Mouse (Mus musculus) right cerebral cortex, postnatal 14 days (tissue): ENCODE measurements around the gene Tpcn1.

Experiments used
- DNase-seq: peaks from one replicate; pipeline ENCODE4 v3.0.0; 2022

Gene Tpcn1

DNA sequence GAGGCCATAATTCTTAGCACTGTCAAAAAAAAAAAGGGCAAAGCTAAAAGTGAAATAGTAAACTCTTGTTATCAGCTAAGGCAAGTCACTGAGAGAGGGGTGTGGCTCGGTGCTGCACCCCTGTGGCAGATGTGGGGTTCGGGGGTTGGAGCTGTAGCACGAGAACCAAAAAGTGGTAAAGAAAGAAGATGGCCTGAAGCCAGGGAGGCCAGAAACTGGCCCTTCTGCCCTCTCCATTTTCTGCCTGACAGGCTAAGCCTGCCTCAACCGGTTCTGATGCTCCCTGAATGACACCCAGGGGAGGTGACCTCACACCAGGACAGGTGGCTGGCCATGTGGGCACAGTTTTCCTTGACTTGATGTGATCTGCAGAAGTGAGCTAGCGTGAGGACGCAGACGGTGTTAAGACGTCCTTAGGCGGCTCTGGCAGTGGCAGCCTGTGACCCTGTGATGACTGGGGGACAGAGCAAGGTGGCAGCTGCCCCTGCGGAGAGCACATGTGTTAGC lies 10.5 kb downstream of the Tpcn1 start:
- DNase-seq: no peak

DNA sequence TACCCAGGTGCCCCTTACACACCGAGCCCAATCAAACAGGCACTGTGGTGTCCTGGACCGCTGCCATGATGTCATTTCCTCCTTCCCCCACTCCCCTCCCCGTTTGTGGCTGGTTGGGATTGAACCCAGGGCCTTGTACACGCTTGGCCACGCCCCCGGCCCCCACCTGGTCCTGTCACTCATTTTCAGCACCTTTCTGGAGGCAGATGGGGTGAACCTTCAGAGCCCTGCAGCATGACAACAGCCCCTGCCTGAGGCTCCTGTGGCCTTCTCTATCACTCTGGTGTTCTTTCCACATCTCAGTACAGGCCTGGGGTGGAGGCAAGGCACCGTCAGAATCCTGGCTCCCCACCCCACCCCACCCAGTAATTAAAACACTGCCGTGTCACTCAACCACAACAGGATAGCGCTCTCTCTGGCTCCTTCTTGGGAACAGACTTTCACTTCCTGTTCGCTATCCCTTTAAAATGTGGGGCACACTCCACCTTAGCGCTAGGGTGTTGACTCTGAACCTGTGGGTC lies 11.6 kb downstream of the Tpcn1 start:
- no peak for DNase-seq

GRCm38 (mm10) chr5:120574469-120575063 lies 13.9 kb downstream of the Tpcn1 start:
- no peak for DNase-seq

DNA sequence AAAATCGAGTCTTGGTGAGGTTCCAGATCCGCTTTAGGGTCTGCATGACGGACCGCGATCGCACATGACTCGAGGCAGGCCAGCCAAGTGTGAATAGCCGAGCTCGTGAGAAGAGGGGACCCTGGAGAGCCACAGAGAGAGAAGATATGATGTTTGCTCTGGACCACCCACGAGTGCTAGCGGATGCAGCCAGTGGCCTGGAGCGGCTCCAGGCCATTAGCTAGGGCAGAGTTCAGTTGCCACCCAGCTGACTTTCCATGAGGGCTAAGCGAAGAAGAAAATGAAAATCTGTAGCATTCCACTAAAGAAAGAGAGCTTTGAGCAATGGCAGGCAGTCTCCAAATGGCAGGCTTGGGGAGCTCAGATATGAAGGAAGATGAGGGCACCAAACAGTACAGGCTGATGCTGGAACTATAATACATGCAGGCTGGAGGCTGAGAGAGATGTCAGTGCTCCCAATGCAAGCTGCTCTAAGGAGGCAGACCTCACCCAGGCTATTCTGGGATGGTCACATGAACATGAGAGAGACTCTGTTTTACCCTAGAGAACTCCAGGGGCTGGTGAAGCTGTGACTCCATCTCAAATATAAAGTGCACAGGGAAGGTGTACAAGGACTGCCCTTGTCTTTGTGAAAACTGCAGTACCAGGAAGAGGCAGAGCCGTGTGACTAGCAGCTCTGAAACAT lies 17.3 kb downstream of the Tpcn1 start:
- DNase-seq: no peak

GRCm38 (mm10) chr5:120570289-120570897 lies 18.1 kb downstream of the Tpcn1 start:
- no peak for DNase-seq

DNA sequence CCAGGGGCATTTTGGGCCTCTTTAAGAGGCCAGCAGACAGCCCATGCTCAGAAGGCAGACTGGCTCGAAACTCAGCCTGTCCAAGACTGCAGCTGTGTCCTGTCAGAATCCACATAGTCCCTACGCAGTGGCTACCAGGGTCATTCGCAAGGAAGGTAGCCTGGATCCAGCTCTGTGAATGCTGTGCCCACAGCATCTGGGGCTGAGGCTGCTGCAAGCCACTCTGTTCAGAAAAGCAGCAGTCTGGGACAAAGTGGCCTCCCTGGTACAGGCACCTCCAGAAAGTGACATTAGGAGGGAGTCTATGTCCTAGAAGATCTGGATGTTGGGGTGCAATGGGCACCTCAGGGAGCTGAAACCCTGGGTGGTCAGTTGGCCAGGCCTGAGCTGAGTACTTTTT lies 18.7 kb downstream of the Tpcn1 start:
- no peak for DNase-seq

DNA sequence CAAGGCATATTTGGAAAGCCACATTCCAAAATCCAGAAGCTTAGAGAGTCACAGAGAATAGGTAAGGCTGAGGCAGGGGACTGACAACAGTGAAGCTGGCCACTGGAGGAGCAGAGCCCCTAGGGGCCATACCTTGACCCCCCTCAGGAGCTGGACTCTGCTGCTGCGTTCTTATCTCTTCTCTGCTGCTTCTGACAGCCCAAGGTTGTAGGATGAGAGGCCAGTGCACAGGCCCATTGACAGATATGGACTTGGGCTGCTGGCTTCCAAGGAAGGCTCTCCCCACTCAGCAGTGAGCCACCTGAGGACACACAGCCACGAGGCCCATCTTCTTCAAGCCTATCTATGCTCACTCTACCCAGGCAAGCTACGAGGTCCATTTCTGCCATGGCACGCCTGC lies 19.5 kb downstream of the Tpcn1 start:
- DNase-seq: no peak

- no peak for DNase-seq
Observed at GRCm38 (mm10) chr5:120568336-120568768, 20.1 kb downstream of the Tpcn1 start.

DNA sequence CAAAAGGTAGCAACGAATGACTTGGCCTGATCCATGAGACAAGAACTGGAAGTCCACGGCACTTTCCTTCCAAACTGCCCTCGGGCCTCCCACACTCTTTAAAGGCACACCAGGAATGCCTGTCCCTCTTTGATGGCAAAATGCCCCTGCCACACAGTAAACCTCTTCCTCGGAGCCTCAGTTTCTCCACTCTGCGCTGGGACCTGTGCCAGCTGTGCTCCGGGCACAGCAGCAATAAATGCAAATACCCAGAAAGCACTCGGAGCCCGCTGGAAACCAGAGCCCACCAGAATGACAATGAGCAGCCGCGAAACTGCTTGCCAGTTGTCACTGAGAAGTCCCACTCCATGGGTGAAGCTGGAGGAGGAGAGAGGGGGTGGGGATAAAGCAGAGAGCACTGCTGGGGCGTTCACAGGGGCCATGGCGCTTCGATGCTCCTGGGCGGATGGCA lies 20.7 kb downstream of the Tpcn1 start:
- DNase-seq: no peak

DNA sequence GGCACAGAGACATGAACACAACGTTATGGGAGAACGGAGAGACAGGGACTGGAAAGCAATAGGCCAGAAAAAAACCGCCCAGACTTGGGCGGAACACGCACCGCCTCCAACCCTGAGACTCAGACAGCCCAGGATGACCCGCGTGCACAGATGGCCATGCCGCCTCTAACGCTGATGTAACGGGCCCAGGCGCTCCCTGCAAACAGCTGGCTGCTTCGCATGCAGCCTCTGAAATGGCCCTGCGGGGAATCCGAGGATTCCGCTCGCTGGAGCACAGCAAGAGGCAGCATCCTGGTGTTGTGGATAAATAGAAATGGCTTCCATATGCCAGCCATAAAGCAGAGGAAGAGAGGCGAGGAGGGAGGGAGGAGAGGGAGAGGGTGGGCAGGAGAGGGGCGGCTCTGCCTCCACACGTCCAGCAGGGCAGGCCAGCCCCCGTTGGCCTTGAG lies 21.2 kb downstream of the Tpcn1 start:
- peak; percentile 53 for DNase-seq

DNA sequence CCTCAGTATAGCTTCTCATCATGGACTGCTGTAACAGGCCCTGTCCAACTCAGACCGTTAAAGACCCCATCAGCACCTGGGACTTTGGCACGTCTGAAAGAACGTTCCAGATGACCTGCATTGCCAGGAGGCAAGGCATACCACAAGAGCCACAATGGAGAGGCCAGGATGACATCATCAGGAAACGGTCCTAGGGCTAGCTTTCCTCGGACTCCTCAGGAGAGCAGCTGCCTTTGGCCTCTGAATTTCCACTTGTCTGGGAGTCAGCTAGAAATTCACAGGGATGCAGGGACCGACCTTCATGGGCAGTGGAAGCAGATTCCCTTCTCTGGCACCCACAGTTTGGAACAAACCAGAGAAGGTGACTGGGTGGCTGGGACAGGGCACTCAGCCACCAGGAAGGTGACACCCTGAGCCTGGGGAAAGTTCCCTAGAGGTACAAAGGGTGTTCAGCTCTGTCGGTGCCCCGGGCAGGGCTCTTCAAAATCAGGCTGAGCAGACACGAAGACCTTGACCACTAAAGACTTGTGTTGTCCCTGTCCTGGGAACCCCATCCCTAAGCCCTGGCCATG lies 21.7 kb downstream of the Tpcn1 start:
- no peak for DNase-seq

DNA sequence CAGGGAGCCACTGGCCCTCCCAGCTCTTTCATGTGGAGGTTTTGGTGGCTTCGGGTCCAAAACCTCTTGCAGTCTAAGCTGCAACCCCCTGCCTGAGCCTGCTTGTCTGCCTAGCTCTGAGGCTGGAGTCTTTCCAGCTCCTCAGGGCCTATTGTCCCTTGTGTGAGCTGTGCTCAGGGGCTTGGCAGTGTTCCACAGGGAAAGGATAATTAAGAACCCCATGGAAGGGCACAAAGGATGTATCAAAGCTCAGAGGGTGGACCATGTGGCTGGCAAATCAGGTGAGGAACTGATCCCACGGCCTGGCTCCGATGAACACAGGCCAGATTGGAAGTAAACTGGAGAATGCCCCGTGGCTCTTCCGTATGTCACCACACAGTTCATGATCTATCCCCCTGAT lies 22.4 kb downstream of the Tpcn1 start:
- DNase-seq: no peak

DNA sequence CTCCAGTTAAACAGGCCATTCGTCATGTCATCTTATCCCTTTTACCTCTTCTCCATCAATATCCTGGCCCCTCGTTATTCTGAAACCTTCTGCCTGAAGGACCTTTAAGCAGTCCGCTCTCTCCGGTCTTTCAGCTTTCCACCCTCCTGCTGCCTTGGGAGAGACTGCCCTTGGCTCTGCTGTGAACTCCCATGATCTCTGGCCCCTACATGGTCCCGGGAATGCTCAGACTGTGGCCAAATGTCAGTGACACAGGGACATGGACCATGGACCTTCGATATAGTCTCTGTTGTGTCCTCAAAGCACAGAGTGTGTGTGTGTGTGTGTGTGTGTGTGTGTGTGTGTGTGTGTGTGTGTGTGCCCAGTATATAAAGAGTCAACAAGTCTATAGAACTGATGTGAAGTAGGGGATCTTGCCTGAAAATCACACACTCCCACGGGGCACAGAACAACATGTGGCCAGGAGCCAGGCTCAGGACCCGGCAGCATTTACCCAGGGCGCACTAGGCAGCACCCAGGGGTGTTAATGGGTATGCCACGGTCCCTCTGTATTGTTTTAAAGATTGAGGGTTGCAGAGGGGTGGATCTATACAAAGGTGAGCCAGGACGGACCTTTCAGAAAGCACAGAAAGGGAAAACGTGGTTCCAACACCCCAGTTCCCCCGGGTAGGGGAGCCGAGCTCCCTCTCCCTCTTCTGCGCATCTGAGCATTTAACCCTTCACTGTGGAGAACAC lies 23.1 kb downstream of the Tpcn1 start:
- DNase-seq: no peak

DNA sequence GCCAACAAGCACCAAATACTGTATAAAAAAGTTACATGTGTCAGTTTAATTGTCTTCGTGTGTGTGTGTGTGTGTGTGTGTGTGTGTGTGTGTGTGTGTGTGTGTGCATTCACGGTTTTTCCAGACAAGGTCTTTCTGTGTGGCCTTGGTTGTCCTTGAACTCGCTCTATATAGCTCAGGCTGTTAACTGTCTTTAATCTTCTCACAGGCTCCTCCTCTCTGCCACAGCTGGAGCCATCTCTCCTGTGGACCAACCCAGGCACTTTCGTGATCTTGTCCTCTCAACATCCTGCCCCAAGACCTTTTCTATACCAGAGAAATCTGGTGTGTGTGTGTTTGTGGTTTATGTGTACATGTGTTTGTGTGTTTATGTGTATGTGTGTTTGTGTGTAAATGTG lies 24.6 kb downstream of the Tpcn1 start:
- no peak for DNase-seq

DNA sequence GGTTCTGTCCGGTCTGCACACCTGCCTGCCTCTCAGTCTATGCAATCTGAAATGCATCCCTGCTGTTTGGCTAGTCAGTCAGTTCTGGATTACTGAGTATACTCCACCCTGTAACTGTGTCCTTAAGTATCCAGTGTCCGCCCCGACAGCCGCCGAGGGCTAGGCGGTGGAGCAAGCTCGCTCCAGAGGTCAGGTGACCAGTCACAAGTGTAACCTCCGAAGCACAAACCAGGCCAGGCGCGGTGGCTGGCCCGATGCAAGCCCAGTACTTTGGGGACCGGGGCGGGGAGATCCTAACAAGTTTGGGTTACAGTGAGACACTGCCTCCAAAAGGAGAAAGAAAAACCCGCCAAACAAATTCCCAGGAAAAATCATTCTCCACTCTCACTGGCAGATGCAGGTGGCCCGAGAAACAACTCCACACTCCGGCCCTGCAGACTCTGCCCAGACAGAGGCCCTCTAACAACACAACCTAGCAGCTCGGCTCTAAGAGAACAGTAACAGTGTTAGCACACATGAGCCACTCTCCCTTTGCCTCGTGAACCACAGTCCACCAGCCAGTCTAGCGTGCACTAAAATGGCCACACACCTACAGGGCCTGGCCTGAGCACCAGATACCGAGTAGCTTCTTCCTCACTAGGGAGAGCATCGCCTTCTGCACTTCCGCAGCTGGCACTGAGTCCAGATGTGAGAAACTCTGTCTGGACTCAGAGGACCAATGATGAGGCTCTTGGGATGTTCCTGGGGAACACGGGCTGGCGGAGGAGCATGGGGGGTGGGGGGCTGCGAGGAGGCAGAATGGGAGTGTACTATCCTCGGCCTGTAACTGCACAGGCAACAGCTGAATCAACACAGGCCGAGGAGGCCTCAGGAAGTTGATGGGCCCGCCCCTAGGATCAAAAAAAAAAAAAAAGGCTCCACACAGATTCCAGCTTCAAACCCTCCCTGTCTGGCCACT lies 25.2 kb downstream of the Tpcn1 start:
- DNase-seq: no peak

GRCm38 (mm10) chr5:120560616-120561311 lies 27.7 kb downstream of the Tpcn1 start:
- peak; percentile 34 for DNase-seq

DNA sequence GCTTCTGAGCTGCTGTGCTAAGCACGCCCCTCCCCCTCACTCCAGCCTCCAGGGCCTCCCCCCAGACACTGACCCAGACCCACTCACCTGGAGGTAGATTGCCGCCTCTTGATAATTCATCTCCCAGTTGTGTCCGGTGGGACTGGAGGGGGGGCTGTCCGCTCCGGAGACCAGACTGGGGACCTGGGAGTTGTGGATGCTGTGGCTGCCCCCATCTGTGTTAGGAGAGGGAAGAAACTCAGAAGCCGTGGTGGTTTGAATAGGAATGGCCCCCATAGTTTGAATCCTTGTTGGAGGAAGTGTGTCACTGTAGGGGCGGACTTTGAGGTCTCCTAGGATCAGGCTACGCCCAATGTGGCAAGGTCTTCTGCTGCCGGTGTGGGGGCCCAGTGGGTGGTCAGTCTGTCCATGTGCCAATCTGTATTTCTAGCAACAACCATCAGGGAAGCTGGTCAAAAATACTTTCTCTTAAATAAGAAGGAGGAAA lies 28.3 kb downstream of the Tpcn1 start:
- no peak for DNase-seq

- DNase-seq: peak; percentile 38
Observed at GRCm38 (mm10) chr5:120558762-120559161, 29.7 kb downstream of the Tpcn1 start.

GRCm38 (mm10) chr5:120558041-120558440 lies 30.4 kb downstream of the Tpcn1 start:
- no peak for DNase-seq

- DNase-seq: no peak
Observed at GRCm38 (mm10) chr5:120555871-120556270, 32.6 kb downstream of the Tpcn1 start.

DNA sequence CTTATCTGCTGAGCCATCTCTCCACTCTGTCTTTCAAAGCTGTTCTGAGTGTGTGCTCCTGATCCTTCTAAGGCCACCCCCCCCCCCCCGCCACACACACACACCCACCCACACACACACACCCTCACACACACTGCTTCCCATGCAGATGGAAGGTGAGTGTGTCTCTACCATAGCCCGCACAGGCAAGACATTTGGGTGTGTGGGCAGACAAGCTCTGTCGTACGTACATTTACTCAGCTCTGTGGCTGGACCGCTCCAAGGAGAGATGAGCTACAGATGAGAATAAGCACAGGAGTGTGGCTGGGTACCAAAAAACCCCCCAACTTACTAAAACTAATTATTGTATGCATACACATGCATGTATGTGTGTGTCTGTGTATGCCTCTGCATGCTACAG lies 37.8 kb downstream of the Tpcn1 start:
- DNase-seq: no peak
